Mouse (Mus musculus) limb, embryonic 10.5 days (tissue): ENCODE measurements around the gene Tbkbp1. TPM values are rescaled to one million over a fixed set of nuclear protein-coding genes. Genes with fewer than 3 reads are reported as not detected.
A peak's percentile ranks its signal among the peaks of the same experiment; 100 is the strongest.

Experiments
- DNase-seq: peaks from one replicate; pipeline ENCODE4 v3.0.0-alpha.2; 2017; ENCODE audit warnings: low spot score
- H3K27ac ChIP-seq: fragments of 300-500 bp; sonication (generic); 2 replicates; pipeline ENCODE4 v1.5.1; 2016; ENCODE audit warnings: mild to moderate bottlenecking
- H3K27me3 ChIP-seq: fragments of 300-500 bp; sonication (generic); 2 replicates; pipeline ENCODE4 v1.6.1; 2016; ENCODE audit warnings: low read depth, mild to moderate bottlenecking; ENCODE audit not compliant: poor library complexity, severe bottlenecking
- H3K36me3 ChIP-seq: fragments of 300-500 bp; sonication (generic); 2 replicates; pipeline ENCODE4 v1.6.1; 2016; ENCODE audit warnings: mild to moderate bottlenecking, moderate library complexity
- H3K4me1 ChIP-seq: fragments of 300-500 bp; sonication (generic); 2 replicates; pipeline ENCODE4 v1.6.1; 2016
- H3K4me3 ChIP-seq: fragments of 300-500 bp; sonication (generic); 2 replicates; pipeline ENCODE4 v1.5.1; 2016; ENCODE audit warnings: mild to moderate bottlenecking, moderate library complexity
- H3K9me3 ChIP-seq: fragments of 300-500 bp; sonication (generic); replicated peaks from 2 replicates; pipeline ENCODE4 v1.6.1; 2016; ENCODE audit warnings: mild to moderate bottlenecking
- WGBS: fragments of 180-500 bp; shearing (Covaris S2); methylation state at CpG from one replicate; pipeline ENCODE4 v1.1.7; 2016; 5-methylcytosine and 5-hydroxymethylcytosine counted together
- polyA plus RNA-seq: library from polyadenylated mRNA; unstranded; fragments of >200 nt; fragmentation: Nextera tagmentation; extraction: Ambion mirVana; gene quantifications from 2 replicates; pipeline ENCODE4 v1.2.1, GENCODE M21; 2016

Gene Tbkbp1
- polyA plus RNA-seq, 1 experiment from 2014 or later = 6.1 TPM

GRCm38 (mm10) chr11:97115797-97116196 is 35.5 kb downstream of the Tbkbp1 start:
- H3K27ac ChIP-seq = no peak overlapping the region
- H3K9me3 ChIP-seq = no peaks in the 10 kb centered on the region
- H3K27me3 ChIP-seq = peaks cover 90% of the 10 kb centered on the region
- no peaks in the 10 kb centered on the region for H3K36me3 ChIP-seq
- no peak for DNase-seq
- H3K4me3 ChIP-seq = peak overlapping the region; percentile 53
- H3K4me1 ChIP-seq = peaks cover 41% of the 10 kb centered on the region
- 11% methylated on average over 11 of the region's 11 CpGs for WGBS

- H3K27ac ChIP-seq = peak within 1 kb of the TSS; percentile 37; the same call in 1 of the 2 replicates
- peak within 1 kb of the TSS; percentile 53 for H3K4me3 ChIP-seq
- WGBS = under 1% methylated on average over 83 of the region's 87 CpGs
- H3K27me3 ChIP-seq = peaks cover 90% of the 10 kb centered on the region
- peaks cover 32% of the 10 kb centered on the region for H3K4me1 ChIP-seq
- H3K9me3 ChIP-seq = no peaks in the 10 kb centered on the region
- DNase-seq = peak; percentile 60
- H3K36me3 ChIP-seq = no peaks in the 10 kb centered on the region
Measured at GRCm38 (mm10) chr11:97114671-97115601, 36.4 kb downstream of the Tbkbp1 start, which contains the start of gene Tbx21. Tbx21 (minus strand) TSS chr11:97115331.

GRCm38 (mm10) chr11:97112519-97113125 is 38.7 kb downstream of the Tbkbp1 start:
- H3K9me3 ChIP-seq = no peaks in the 10 kb centered on the region
- no peak overlapping the region for H3K27ac ChIP-seq
- no peak overlapping the region for H3K4me3 ChIP-seq
- H3K36me3 ChIP-seq = no peaks in the 10 kb centered on the region
- DNase-seq = no peak
- H3K4me1 ChIP-seq = peaks cover 22% of the 10 kb centered on the region
- peaks cover 71% of the 10 kb centered on the region for H3K27me3 ChIP-seq
- WGBS = 84% methylated on average over 9 of the region's 9 CpGs

GRCm38 (mm10) chr11:97108976-97109375 is 42.3 kb downstream of the Tbkbp1 start:
- Histone ChIP-seq H3K4me1 (peaks cover 4% of the 10 kb centered on the region), H3K4me3 (no peak overlapping the region), H3K36me3 (no peaks in the 10 kb centered on the region), H3K27ac (no peak overlapping the region), H3K9me3 (no peaks in the 10 kb centered on the region), H3K27me3 (peaks cover 34% of the 10 kb centered on the region)
- WGBS = 87% methylated on average over 16 of the region's 16 CpGs
- no peak for DNase-seq

- Histone ChIP-seq H3K36me3 (no peaks in the 10 kb centered on the region), H3K27me3 (peaks cover 14% of the 10 kb centered on the region), H3K4me3 (no peak overlapping the region), H3K4me1 (peaks cover under 1% of the 10 kb centered on the region), H3K27ac (no peak overlapping the region), H3K9me3 (no peaks in the 10 kb centered on the region)
- DNase-seq = no peak
- WGBS = 93% methylated on average over 9 of the region's 9 CpGs
Measured at GRCm38 (mm10) chr11:97104091-97104483, 47.2 kb downstream of the Tbkbp1 start.

GRCm38 (mm10) chr11:97103163-97104090 is 47.9 kb downstream of the Tbkbp1 start:
- Histone ChIP-seq H3K36me3 (no peaks in the 10 kb centered on the region), H3K4me3 (no peak overlapping the region), H3K27ac (no peak overlapping the region), H3K4me1 (peaks cover 7% of the 10 kb centered on the region), H3K27me3 (peaks cover 21% of the 10 kb centered on the region), H3K9me3 (no peaks in the 10 kb centered on the region)
- DNase-seq = no peak
- 95% methylated on average over 10 of the region's 10 CpGs for WGBS

- WGBS = 24% methylated on average over 9 of the region's 9 CpGs
- Histone ChIP-seq H3K4me1 (peaks cover 9% of the 10 kb centered on the region), H3K36me3 (no peaks in the 10 kb centered on the region), H3K27ac (no peak overlapping the region), H3K9me3 (no peaks in the 10 kb centered on the region), H3K27me3 (peaks cover 38% of the 10 kb centered on the region), H3K4me3 (no peak overlapping the region)
- DNase-seq = peak; percentile 79
Measured at GRCm38 (mm10) chr11:97101722-97102121, 49.6 kb downstream of the Tbkbp1 start.

- no peaks in the 10 kb centered on the region for H3K9me3 ChIP-seq
- 25% methylated on average over 18 of the region's 18 CpGs for WGBS
- peaks cover 44% of the 10 kb centered on the region for H3K27me3 ChIP-seq
- H3K27ac ChIP-seq = no peak overlapping the region
- 0 out of 2 replicates have a peak overlapping the region, but pooled peaks have one; percentile 10 for H3K4me3 ChIP-seq
- no peaks in the 10 kb centered on the region for H3K36me3 ChIP-seq
- no peak for DNase-seq
- peaks cover 9% of the 10 kb centered on the region for H3K4me1 ChIP-seq
Measured at GRCm38 (mm10) chr11:97098791-97099190, 52.5 kb downstream of the Tbkbp1 start.

GRCm38 (mm10) chr11:97094600-97094999 is 56.7 kb downstream of the Tbkbp1 start:
- WGBS = 63% methylated on average over 2 of the region's 2 CpGs

GRCm38 (mm10) chr11:97086365-97086764 is 64.9 kb downstream of the Tbkbp1 start:
- Histone ChIP-seq H3K4me3 (no peak overlapping the region), H3K9me3 (no peaks in the 10 kb centered on the region; the same call in 1 of the 2 replicates), H3K36me3 (no peaks in the 10 kb centered on the region), H3K4me1 (peaks cover 19% of the 10 kb centered on the region), H3K27ac (no peak overlapping the region), H3K27me3 (peaks cover 15% of the 10 kb centered on the region)
- DNase-seq = no peak
- WGBS = 76% methylated on average over 6 of the region's 6 CpGs

More at GRCm38 (mm10) chr11:97094600-97094999, 56.7 kb downstream of the Tbkbp1 start:
- Histone ChIP-seq H3K9me3 (no peaks in the 10 kb centered on the region), H3K4me1 (peaks cover 9% of the 10 kb centered on the region), H3K4me3 (no peak overlapping the region), H3K36me3 (no peaks in the 10 kb centered on the region), H3K27ac (no peak overlapping the region), H3K27me3 (peaks cover 39% of the 10 kb centered on the region)
- no peak for DNase-seq
